Mouse (Mus musculus) kidney, postnatal 14 days (tissue): Measurements from ENCODE around the gene Cd3e.
"Not testable (repeated sequence)": the region's sequence is repeated elsewhere in the genome, so short reads cannot be mapped to it uniquely, and the experiment has no call there.

Source experiments
- DNase-seq: peaks from one replicate; pipeline ENCODE4 v3.0.0; 2022; ENCODE audit warnings: mixed read lengths

The Cd3e gene

GRCm38 (mm10) chr9:44977813-44978212 is 31.6 kb downstream of the Cd3e start:
- no peak for DNase-seq

GRCm38 (mm10) chr9:44969450-44969849 is 40.0 kb downstream of the Cd3e start:
- no peak for DNase-seq

DNA sequence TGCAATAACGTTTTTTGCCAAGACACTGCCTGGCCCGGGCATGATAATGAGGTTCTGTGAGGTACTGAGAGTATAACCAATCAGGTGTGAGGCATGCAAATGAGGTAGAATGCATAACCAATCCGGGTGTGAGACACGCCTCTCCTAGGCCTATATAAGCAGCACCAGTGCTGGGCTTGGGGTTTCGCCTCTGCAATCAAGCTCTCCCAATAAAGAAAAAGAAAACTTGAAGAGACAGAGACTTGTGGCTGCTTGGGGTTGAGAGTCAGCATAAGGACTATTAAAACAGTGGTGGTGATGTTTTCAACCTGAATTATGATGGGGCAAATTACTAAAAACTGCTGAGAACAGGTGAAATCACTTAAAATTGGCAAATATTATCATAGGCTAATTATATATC is 41.7 kb downstream of the Cd3e start:
- DNase-seq: not testable (repeated sequence)

GRCm38 (mm10) chr9:44966815-44967242 is 42.6 kb downstream of the Cd3e start:
- peak; percentile 86 for DNase-seq

- no peak for DNase-seq
These were observed 43.5 kb downstream of the Cd3e start for GRCm38 (mm10) chr9:44965833-44966466.

- peak; percentile 99 for DNase-seq
These were observed 44.1 kb downstream of the Cd3e start, which contains the start of gene Ube4a for GRCm38 (mm10) chr9:44965126-44965832. Gene Ube4a (minus strand): TSS chr9:44965600.

DNA sequence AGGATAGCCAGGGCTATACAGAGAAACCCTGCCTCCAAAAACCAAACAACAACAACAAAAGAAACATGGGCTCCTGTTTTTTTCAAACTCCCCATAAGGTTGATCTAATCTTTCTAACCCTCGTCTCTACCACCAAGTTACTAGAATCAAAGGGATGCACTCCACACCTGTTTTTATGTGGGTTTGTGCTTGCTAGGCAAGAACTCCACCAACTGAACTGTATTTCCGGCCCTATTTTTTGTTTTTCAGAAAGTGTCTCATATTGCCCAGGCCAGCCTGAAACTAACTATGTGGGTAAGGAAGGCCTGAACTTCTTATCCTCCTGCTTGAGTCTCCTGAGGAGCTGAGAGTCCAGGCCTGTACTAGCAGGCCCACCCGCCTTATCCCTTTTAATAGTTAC is 55.0 kb downstream of the Cd3e start:
- DNase-seq: no peak
